Mouse (Mus musculus) kidney, postnatal 0 days (tissue): ENCODE data around the gene BC005624. TPM values are rescaled to one million over a fixed set of nuclear protein-coding genes. Genes with fewer than 3 reads are reported as not detected.

Experiments
- ATAC-seq: fragments of 200-750 bp; cut with Nextera tagmentation; replicated peaks from 2 replicates; pipeline ENCODE4 v1.8.0; 2017; ENCODE audit warnings: low read depth, moderate number of reproducible peaks, moderate TSS enrichment, moderate library complexity; ENCODE audit not compliant: low FRiP score
- DNase-seq: peaks from one replicate; pipeline ENCODE4 v3.0.0-alpha.2; 2016; ENCODE audit warnings: low spot score
- H3K27ac ChIP-seq: fragments of 300-500 bp; sonication (generic); 2 replicates; pipeline ENCODE4 v1.5.1; 2014; ENCODE audit warnings: mild to moderate bottlenecking
- H3K27me3 ChIP-seq: fragments of 300-500 bp; sonication (generic); 2 replicates; pipeline ENCODE4 v1.6.1; 2014; ENCODE audit warnings: low read length, mixed read lengths; ENCODE audit not compliant: insufficient read depth
- H3K36me3 ChIP-seq: fragments of 300-500 bp; sonication (generic); 2 replicates; pipeline ENCODE4 v1.6.1; 2014; ENCODE audit warnings: low read length, mixed read lengths; ENCODE audit not compliant: insufficient read depth
- H3K4me1 ChIP-seq: fragments of 300-500 bp; sonication (generic); replicated peaks from 2 replicates; pipeline ENCODE4 v1.6.1; 2014; ENCODE audit warnings: antibody characterized with exemption, low read length, mixed read lengths; ENCODE audit not compliant: insufficient read depth
- H3K4me2 ChIP-seq: fragments of 300-500 bp; sonication (generic); 2 replicates; pipeline ENCODE4 v1.6.1; 2014; ENCODE audit warnings: mild to moderate bottlenecking, low read length, moderate library complexity, mixed read lengths
- H3K4me3 ChIP-seq: fragments of 300-500 bp; sonication (generic); replicated peaks from 2 replicates; pipeline ENCODE4 v1.5.1; 2014; ENCODE audit warnings: low read depth, low read length
- H3K9ac ChIP-seq: fragments of 300-500 bp; sonication (generic); 2 replicates; pipeline ENCODE4 v1.6.1; 2014; ENCODE audit warnings: low read depth, low read length
- H3K9me3 ChIP-seq: fragments of 300-500 bp; sonication (generic); replicated peaks from 2 replicates; pipeline ENCODE4 v1.6.1; 2016; ENCODE audit warnings: low read length, inconsistent platforms, mixed read lengths
- CTCF ChIP-seq: IDR thresholded peaks from 2 replicates; pipeline ENCODE4 v1.5.1; 2016; ENCODE audit warnings: antibody characterized with exemption, low read depth, mild to moderate bottlenecking, moderate library complexity
- WGBS: fragments of 180-500 bp; shearing (Covaris S2); extraction: QIAGEN DNeasy Blood & Tissue Kit; methylation state at CpG from one replicate; pipeline ENCODE4 v1.1.7; 2014; 5-methylcytosine and 5-hydroxymethylcytosine counted together
- polyA plus RNA-seq: library from polyadenylated mRNA; unstranded; fragments of >200 nt; fragmentation: Nextera tagmentation; extraction: Ambion mirVana; gene quantifications from 2 replicates; pipeline ENCODE4 v1.2.1, GENCODE M21; 2015

Gene BC005624
- polyA plus RNA-seq, 1 experiment from 2014 or later: 47.2 TPM

DNA sequence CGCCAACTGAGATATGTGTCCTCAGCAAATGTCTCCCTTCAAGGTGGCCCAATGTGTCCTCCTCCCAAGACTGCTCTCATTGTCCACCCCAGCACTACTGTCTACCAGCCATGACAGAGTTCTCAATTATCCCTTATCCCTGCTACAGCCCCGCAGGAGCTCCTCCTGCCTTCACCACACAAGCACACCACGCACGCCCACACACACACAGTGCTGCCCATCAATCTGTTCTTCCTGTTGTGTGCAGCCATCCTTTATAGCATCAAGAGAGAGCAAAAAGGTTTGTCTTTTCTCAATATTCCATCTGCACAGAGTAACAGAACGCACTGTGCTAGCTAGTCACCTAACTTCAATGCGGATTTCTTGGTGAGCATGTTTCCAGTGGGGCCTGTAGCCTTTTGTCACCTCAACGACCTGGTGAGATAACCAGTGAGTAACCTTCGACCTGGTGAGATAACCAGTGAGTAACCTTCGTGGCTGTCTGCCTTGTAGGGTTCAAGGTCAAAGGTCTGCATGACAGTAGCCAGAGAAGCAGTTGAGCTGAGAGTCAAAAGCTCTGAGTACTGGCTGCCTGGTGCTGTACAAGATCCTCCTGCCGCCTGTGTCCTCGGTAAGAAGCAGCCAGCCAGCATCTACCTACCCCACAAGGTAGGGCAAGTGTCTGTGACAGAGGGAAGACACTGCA is 19.3 kb downstream of the BC005624 start:
- Histone ChIP-seq H3K9me3 (no peaks in the 10 kb centered on the region), H3K4me2 (no peak overlapping the region), H3K27ac (no peak overlapping the region), H3K27me3 (no peaks in the 10 kb centered on the region), H3K36me3 (peaks cover 53% of the 10 kb centered on the region), H3K9ac (no peak overlapping the region), H3K4me1 (peaks cover 10% of the 10 kb centered on the region), H3K4me3 (no peak overlapping the region)
- 83% methylated on average over 11 of the region's 11 CpGs for WGBS
- no peak for ATAC-seq
- no peak for DNase-seq
- TF ChIP-seq CTCF: no peak

DNA sequence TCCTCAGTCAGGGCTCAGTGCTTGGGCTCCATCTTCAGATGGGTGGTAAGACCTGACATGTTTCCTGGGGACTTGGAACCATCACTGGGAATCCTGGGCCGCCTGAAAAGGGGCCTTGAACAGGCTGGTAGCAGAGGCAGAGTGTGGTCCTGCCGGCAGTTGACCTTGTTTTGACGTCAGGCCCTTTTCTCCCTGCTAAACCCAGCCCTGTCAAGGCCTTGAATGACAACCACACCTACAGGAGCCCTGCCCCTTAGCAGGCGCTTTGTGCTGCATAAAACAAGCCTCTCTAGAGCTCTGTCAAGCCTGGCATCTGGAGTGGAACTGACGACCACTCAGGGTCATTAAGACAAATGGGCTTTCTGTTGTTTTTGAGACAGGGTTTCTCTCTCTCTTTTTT is 22.1 kb downstream of the BC005624 start:
- Histone ChIP-seq H3K27me3 (no peaks in the 10 kb centered on the region), H3K9me3 (no peaks in the 10 kb centered on the region), H3K27ac (no peak overlapping the region), H3K4me3 (no peak overlapping the region), H3K4me2 (no peak overlapping the region), H3K36me3 (peaks cover 72% of the 10 kb centered on the region), H3K9ac (no peak overlapping the region), H3K4me1 (peaks cover under 1% of the 10 kb centered on the region; the same call in 1 of the 2 replicates)
- DNase-seq (no peak), ATAC-seq (no peak)
- TF ChIP-seq CTCF: no peak
- WGBS: 42% methylated on average over 5 of the region's 5 CpGs

GRCm38 (mm10) chr2:30958726-30959125 is 23.3 kb downstream of the BC005624 start:
- DNase-seq (no peak), ATAC-seq (0 out of 2 replicates have a peak, but pooled peaks have one; percentile 45)
- 88% methylated on average over 14 of the region's 14 CpGs for WGBS
- H3K9me3 ChIP-seq: no peaks in the 10 kb centered on the region
- peaks cover 61% of the 10 kb centered on the region for H3K36me3 ChIP-seq
- no peak overlapping the region for H3K4me3 ChIP-seq
- H3K9ac ChIP-seq: no peak overlapping the region
- no peak for TF ChIP-seq CTCF
- H3K4me1 ChIP-seq: peaks cover 12% of the 10 kb centered on the region
- no peaks in the 10 kb centered on the region for H3K27me3 ChIP-seq
- no peak overlapping the region for H3K27ac ChIP-seq
- H3K4me2 ChIP-seq: no peak overlapping the region

DNA sequence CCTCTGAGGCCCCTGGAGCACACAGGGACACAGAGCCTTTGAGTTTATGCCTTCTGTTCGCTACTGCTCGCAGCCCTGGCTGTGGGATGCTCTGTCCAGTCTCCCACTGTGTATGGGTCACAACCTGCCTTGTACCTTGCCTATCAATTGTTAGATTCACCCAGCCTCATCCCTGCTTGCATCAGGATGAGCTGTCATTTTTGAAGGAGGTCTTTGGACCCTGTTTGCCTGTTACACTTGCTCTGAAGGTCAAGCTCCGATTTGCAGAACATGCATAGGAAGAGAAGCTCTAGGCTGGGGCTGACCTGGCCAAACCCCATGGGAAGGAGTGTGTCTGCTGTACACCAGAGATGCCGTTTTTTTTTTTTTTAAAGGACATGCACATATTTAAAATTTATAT is 24.5 kb downstream of the BC005624 start:
- 83% methylated on average over 4 of the region's 4 CpGs for WGBS
- Histone ChIP-seq H3K27ac (no peak overlapping the region), H3K36me3 (peaks cover 56% of the 10 kb centered on the region), H3K4me2 (no peak overlapping the region), H3K27me3 (no peaks in the 10 kb centered on the region), H3K4me1 (peaks cover 14% of the 10 kb centered on the region), H3K9me3 (no peaks in the 10 kb centered on the region), H3K4me3 (no peak overlapping the region), H3K9ac (no peak overlapping the region)
- ATAC-seq (no peak), DNase-seq (no peak)
- no peak for TF ChIP-seq CTCF

- peak; percentile 24 for DNase-seq
- H3K9me3 ChIP-seq: no peaks in the 10 kb centered on the region
- peak overlapping the region; percentile 83; the same call in 1 of the 2 replicates for H3K4me2 ChIP-seq
- TF ChIP-seq CTCF: peak; percentile 40
- no peak for ATAC-seq
- no peak overlapping the region for H3K27ac ChIP-seq
- peaks cover 35% of the 10 kb centered on the region for H3K36me3 ChIP-seq
- no peaks in the 10 kb centered on the region for H3K27me3 ChIP-seq
- H3K4me3 ChIP-seq: no peak overlapping the region
- H3K4me1 ChIP-seq: peaks cover 14% of the 10 kb centered on the region
- no peak overlapping the region for H3K9ac ChIP-seq
- 59% methylated on average over 6 of the region's 6 CpGs for WGBS
These were observed 27.2 kb downstream of the BC005624 start for GRCm38 (mm10) chr2:30954797-30955196.

DNA sequence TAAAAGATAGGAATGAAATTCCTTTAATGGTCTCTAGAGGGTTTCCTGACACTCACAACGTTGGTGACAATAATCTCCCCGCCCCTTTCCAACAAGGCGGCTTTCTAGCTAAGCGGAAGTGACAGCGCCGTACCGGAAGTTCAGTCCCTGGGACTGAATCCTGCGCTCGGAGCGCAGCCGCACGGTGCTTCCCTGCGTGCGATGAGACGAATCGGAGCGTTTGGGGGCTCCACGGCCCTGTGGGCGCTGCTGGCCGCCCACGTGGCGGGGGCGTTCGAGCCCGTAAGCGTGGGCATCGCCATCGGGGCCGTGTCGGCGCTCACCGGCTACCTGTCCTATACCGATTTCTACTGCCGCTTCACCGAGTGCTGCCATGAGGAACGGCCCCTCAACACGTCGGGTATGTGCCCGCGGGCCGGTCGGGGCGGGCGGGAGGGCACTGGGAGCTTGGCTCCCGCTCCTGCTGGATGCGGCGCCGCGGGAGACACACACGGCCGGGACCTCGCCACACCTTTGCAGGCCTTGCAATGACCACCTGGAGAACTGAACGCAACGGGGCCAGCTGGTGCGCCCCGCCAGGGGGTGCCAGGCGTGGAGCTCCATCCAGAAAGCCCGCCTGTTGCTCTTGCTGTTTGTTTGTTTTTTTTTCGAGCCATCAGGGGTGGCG is 29.0 kb downstream of the BC005624 start, which contains the start of gene Tor1b:
Gene Tor1b, plus strand, starts transcription at position 136 of the 667 bp plus-strand sequence.
- TF ChIP-seq CTCF: peak; percentile 39; the same call in 1 of the 2 replicates
- H3K9me3 ChIP-seq: no peaks in the 10 kb centered on the region
- peaks cover 19% of the 10 kb centered on the region for H3K36me3 ChIP-seq
- ATAC-seq (peak; percentile 82), DNase-seq (peak; percentile 98)
- H3K4me1 ChIP-seq: peaks cover 14% of the 10 kb centered on the region
- H3K4me2 ChIP-seq: peak within 1 kb of the TSS; percentile 83
- peak within 1 kb of the TSS; percentile 83 for H3K27ac ChIP-seq
- no peaks in the 10 kb centered on the region for H3K27me3 ChIP-seq
- H3K4me3 ChIP-seq: peak within 1 kb of the TSS; percentile 75
- peak within 1 kb of the TSS; percentile 85 for H3K9ac ChIP-seq
- under 1% methylated on average over 60 of the region's 60 CpGs for WGBS
